Mouse (Mus musculus): ENCODE measurements around the gene Tle2.
A peak's percentile ranks its signal among the peaks of the same experiment; 100 is the strongest.

Tle2 gene

DNA sequence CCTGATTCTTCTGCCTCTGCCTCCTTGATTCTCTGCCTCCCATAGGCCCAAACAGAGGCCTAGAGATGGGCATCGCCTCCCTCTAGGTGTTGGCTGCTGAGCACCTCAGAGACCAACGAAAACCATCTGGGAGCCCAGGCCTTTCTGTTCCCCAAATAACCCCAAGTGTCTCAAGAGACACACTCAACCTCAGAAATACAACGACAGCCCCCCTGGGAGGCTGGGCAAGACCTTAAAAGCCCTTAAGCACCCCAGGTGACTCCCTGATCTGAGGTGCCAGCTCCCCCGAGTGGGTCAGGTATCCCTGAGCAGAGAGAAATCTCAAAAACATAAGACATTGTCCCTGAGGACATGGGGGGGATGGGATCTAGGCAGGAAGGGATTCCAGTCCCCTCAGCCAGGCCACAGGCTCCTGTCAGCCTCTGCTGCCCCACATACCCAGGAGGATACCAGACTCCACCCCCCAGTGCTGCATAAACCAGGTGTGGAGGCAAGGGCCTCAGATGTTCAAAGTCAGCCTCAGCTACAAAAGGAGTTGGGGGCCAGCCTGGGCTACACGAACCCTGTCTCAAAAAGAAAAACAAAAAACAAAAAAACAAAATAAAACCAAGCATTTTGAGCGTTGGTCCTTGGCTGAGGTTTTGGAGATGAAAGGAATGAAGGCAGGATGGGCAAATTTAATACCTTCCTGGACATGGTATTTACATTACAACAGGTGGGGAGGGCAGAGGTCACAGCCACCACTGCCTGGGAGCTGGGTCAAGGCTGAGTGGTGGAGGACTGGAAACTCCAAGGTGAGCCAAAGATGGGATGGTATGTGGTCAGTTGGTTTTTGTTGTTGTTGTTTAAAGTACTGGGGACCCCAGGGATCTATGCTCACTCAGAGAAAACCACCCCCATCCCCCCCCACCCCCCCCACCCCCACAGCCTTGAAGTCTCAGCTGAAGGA lies 20.3 kb upstream of the Tle2 start:
- no peak for DNase-seq

DNA sequence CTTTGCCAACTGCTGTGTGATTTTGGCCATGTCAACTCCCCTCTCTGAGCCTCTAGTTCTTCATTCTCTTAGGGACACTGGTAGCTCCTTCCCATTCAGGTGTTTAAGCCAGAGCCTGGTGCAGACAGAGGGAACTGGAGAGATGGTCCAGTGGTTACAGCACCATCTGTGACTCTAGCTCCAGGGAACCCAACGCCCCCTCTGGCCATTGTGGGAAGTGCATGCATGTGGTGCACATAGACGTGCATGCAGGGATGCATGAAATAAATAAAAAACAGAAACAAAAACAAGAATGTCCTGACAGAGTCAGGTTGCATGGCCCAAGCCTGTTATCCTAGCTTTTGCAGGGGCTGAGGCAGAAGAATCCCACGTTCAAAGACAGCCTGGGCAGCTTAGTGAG lies 18.1 kb upstream of the Tle2 start:
- DNase-seq = no peak

GRCm38 (mm10) chr10:81557491-81557890 lies 16.9 kb upstream of the Tle2 start:
- no peak for DNase-seq

- peak; percentile 78 to 84 for DNase-seq
These were observed 15.2 kb upstream of the Tle2 start, which contains the start of gene Aes for GRCm38 (mm10) chr10:81559163-81559626. Gene Aes (plus strand): TSS chr10:81559488.

GRCm38 (mm10) chr10:81559627-81560539 lies 14.5 kb upstream of the Tle2 start:
- peak; percentile 67 to 69 for DNase-seq

DNA sequence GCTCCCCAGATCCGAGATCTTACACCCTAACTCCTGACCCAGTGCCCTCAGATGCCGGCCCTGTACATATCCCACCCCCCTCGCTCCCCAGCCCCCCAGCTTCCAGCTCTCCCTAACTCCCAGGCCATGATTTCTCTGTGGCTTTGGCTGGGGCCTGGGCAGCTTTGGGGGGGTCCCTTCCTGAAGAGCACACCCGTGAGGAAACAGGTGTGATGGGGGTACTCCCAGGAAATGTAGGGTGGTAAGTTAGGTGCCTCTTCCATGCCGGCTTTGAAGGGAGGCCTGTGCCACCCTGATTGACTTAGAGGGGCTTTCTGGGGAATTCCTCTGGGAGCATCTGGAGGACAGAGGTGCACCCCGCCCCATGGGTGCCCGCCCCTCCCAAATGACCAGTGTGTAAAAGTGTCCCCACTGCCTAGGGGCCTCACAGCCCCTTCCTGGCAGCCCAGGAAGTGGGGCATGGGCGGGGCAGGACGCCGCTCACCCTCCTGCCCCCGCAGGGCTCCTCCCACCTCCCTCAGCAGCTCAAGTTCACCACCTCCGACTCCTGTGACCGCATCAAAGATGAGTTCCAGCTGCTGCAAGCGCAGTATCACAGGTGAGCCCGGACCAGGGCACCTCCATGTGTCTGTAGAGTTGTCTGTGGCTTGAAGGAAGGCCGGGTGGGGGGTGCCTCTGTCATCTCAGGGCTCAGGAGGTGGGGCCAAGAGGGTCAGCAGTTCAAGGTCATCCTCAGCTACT lies 13.5 kb upstream of the Tle2 start:
- peak; percentile 51 to 62 for DNase-seq

GRCm38 (mm10) chr10:81562411-81562810 lies 11.9 kb upstream of the Tle2 start:
- peak in 1 of 2 experiments; percentile 5 for DNase-seq

DNA sequence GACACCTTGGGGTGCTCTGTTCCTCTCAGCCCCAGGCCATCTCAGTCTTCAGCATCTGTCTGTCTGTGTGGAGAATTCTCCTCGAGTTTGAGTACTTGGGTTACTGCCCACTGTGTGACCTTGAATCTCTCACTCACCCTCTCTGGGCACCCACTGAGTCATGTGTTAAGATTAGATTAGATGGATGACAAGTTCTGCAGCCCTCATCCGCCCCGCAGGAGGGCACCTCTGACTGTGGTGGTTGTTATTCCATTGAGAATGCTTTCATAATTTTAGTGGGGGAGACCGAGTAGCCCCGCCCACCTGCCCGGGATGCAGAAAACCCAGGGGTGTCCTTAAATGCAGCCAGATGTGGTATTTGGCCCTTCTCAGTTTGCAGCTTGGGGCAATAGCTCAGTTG lies 10.9 kb upstream of the Tle2 start:
- DNase-seq = peak; percentile 30 to 41

DNA sequence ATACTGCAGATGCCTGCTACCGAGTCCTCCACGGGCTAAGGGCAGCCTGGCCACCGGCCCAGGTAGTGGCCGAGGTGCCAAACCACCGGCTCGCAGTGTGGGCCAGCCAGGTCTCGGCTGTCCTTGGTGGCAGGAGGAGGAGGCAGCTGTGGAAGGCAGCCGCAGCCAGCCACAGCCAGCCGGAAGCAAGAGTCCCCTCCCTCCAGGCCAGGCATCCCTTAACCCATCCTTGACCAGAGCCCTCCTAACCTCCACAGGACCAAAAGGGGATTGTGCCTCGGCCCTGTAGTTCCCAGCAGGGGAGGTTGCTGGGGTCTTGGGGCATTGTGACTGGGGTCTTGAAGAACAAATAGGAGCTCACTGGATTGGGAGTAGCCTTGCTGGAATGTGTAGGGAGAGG lies 10.1 kb upstream of the Tle2 start:
- peak; percentile 58 to 75 for DNase-seq

DNA sequence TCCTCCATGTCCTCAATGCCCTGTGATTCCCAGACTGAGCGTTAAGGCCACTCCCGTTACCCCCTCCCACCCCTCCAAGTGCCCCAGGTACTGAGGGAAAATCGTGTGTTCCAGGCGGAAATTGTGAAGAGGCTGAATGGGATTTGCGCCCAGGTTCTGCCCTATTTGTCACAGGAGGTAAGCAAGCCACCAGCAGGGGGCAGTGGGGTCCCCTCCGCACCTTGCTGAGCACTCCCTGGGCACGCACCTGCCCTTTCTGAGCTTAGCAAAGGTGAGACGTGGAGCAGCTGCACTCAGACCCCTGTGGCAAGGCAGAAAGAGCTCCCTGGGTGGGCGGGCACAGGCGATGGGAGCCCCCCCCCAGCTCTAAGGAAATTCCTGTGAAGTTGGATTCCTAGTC lies 9.6 kb upstream of the Tle2 start:
- DNase-seq = peak; percentile 48 to 71

DNA sequence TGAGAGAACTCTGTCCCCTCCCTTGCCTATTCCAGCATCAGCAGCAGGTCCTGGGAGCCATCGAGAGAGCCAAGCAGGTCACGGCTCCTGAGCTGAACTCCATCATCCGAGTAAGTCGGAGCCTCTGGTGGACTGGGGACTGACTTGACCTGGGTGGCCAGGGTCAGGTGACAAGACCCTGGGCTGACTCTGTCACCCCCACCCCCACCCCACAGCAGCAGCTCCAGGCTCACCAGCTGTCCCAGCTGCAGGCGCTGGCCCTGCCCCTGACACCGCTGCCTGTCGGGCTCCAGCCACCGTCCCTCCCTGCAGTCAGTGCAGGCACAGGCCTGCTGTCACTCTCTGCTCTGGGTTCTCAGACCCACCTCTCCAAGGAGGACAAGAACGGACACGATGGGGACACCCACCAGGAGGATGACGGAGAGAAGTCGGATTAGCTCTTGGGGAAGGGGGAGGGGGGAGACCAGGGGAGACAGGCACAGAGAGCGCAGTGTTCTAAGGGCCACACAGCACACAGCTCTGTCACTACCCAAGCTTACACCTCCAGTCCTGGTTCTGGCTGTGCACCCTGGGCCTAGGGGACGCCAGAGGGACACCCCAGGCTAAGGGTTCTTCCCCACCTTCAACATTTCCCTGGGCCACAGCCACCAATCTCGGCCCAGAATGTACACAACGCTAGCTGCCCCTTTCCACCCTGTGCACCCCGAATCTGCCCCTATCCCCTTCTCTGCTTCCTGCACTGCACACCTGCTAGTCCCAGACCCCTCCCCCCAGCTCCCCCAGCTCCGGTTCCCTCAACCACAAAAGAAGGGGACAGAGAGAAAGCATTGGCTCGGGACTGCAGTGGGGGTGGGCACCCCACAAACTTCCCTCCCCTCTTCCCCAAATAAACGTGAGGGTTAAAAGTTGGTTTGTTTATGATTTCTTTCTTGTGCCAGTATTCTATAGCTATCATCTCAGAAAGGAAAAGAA lies 8.8 kb upstream of the Tle2 start:
- no peak for DNase-seq

DNA sequence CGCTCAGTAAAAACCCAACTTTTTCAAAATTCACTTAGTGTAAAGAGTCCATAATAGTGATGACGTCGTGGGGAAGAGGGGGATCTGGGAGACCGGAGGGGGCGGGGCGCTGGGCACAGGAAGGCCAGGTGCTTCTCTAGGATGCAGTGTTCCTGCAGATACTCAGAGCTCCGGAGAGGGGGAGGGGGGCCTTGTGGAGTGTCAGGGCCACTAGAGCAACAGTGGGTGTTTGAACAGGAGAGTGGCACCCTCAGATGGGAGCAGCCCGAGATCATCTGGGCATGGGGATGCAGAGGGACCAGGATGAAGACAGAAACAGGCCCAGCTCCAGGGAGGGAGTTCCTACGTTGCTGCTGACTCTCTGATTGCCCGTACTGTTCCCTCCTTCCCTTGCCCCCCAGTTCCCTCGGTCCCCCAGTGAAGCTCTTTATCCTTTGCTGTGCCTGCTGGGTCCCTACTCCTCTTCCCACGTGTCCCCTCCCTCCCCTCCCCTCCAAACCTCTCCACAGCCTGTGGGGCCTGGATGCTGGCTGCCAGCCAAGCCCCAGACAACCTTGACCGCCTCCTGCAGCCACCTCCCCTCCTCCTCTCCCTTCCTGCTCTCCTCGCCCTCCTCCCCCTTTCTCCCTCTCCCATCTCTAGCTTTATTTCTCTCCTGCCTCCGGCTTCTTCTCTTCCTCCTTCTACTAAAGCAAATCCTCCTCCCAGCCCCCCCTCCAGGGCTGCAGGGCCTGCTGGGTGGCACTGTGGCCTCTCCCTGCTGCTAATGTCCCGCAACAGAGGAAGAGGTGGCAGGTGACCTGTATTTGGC lies 5.8 kb upstream of the Tle2 start:
- DNase-seq = peak; percentile 56 to 74

GRCm38 (mm10) chr10:81569507-81570237 lies 4.7 kb upstream of the Tle2 start:
- DNase-seq = no peak

DNA sequence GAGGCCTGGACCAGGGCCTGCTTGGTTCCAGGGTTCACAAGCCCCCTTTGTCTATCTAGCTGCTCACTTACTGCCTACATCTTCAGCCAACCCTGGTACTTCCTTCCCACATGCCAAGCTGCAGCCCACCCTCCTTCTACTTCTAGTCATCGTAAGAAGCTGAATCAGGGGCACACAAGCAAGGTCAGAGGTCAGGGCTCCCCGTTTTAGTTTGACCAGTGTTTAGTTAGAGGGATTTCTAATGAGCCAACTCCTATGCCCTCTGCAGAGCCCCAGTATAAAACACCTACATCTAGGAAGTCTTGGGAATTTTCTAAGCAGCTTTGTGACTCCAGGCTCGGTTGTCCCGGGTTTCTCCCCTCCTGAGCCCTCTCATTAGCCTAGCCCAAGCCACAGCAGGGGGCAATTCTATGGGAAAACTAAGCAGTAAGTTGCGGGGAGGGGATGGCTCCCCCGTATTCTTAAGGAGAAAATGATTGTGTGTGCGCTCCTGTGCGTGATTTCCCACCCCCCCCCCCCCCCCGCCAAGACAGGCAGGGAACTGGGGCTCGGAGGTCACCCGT lies 4.0 kb upstream of the Tle2 start:
- peak in 1 of 2 experiments; percentile 44 for DNase-seq

GRCm38 (mm10) chr10:81570831-81571500 lies 3.4 kb upstream of the Tle2 start:
- peak; percentile 96 to 97 for DNase-seq

GRCm38 (mm10) chr10:81571501-81571876 lies 2.9 kb upstream of the Tle2 start:
- DNase-seq = peak; percentile 98 to 99

DNA sequence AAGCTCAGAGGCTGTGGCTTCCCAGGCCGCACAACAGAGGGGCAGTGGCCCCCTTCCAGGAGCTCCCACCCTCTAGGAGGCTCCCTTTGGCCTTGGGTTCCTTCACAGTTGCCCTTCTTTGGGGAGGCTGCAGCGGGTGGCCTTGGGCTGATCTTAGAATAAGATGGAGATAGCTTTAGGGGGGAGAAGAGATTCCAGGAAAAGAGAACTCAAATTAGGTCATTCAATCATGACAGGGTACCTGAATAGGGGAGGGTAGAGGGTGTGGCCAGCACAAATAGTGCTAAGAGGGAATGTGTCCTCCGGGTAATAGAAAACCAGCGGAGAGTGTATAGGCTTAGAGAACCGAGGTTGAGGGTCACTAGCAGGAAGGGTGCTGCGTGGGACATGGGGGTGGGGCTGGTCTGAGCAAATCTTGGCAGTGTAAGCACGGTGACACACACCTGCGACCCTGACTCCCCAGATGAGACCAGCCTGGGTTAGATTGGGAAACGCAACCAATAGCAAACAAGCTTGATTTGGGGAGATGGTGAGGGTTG lies 2.2 kb upstream of the Tle2 start:
- DNase-seq = peak in 1 of 2 experiments; percentile 54

- no peak for DNase-seq
These were observed 1.4 kb upstream of the Tle2 start for GRCm38 (mm10) chr10:81572975-81573374.
